Mouse (Mus musculus): Measurements from ENCODE around the gene Chrdl2.

DNA sequence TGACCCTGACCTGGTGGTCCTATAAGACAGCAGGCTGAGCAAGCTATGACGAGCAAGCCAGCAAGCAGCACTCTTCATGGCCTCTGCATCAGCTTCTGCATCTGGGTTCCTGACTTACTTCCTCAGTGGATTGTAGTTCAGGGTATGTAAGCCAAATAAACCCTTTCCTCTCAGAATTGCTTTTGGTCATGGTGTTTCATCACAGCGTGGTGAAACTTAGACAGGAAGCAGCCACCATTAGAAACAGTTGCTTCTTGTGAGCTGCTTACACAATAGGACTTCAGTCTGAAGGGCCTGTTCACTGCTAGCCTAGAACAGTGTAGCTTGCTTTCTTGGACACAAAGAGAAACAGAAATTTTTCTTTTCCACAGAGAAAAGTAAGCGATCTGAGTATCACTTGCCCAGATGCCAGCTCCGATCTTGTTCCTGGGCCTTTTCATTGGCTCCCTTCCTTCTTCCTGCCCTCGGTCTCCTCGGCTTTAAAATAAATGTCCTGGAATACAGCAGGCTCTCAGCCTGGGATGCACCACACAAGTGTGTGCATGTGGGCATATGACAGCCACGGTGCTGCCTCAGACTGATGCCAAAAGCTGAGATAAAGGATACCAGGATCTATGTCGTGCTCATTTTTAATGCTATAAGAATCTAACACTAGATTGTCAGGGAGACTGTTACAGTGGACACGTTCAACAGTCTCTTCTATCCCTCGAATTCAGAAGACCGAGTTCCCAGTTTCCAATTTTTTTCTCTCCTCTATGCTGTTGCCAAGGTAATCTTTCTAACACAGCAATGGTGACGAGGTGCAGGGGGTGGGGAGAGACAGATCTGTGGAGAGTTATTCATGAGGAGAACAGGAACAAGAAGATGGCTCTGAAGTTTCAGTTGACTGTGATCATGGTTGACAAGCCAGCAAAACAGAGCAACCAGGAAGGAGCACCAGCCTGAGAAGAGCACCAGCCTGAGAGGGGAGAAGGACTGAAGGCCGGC, 23.4 kb upstream of the Chrdl2 start:
- TF ChIP-seq CTCF (IDR thresholded peaks at IDR 0.05; ENCODE audit: low read depth) = no peak
- no peak for TF ChIP-seq EP300 (IDR thresholded peaks at IDR 0.05; ENCODE audit: low read depth)

Data from liver, postnatal 0 days (tissue).